Mouse (Mus musculus): ENCODE results near the gene Fut2. TPM values are rescaled to one million over a fixed set of nuclear protein-coding genes. Genes with fewer than 3 reads are reported as not detected.

Gene Fut2
- polyA plus RNA-seq, 1 experiment from 2014 or later: 0.56 TPM

GRCm38 (mm10) chr7:45646671-45647070 lies 19.5 kb downstream of the Fut2 start:
- no peak overlapping the region for H3K4me2 ChIP-seq
- no peaks in the 10 kb centered on the region for H3K36me3 ChIP-seq (ENCODE audit: control insufficient read depth, insufficient read depth, low read length)
- H3K27ac ChIP-seq (ENCODE audit: low read depth, low read length): no peak overlapping the region
- no peak overlapping the region for H3K4me3 ChIP-seq (ENCODE audit: low read depth, low read length)
- H3K9me3 ChIP-seq (replicated peaks; ENCODE audit: control insufficient read depth, low read length): no peaks in the 10 kb centered on the region
- H3K4me1 ChIP-seq (ENCODE audit: control insufficient read depth, insufficient read depth, low read length): peaks cover 21% of the 10 kb centered on the region
- ATAC-seq (replicated peaks; ENCODE audit: insufficient number of reproducible peaks, low FRiP score, low TSS enrichment): no peak
- H3K27me3 ChIP-seq (ENCODE audit: control insufficient read depth, insufficient read depth, low read length): no peaks in the 10 kb centered on the region; the same call in 1 of the 2 replicates
- no peak overlapping the region for H3K9ac ChIP-seq (ENCODE audit: low read depth, low read length)
- WGBS (ENCODE audit: insufficient replicate concordance): 73% methylated on average over 4 of the region's 4 CpGs

- Histone ChIP-seq H3K27ac (ENCODE audit: low read depth, low read length) (no peak overlapping the region), H3K4me3 (ENCODE audit: low read depth, low read length) (no peak overlapping the region), H3K27me3 (ENCODE audit: control insufficient read depth, insufficient read depth, low read length) (no peaks in the 10 kb centered on the region; the same call in 1 of the 2 replicates), H3K36me3 (ENCODE audit: control insufficient read depth, insufficient read depth, low read length) (no peaks in the 10 kb centered on the region), H3K9ac (ENCODE audit: low read depth, low read length) (no peak overlapping the region), H3K4me1 (ENCODE audit: control insufficient read depth, insufficient read depth, low read length) (peaks cover 30% of the 10 kb centered on the region), H3K4me2 (no peak overlapping the region), H3K9me3 (replicated peaks; ENCODE audit: control insufficient read depth, low read length) (no peaks in the 10 kb centered on the region)
- ATAC-seq (replicated peaks; ENCODE audit: insufficient number of reproducible peaks, low FRiP score, low TSS enrichment): no peak
- WGBS (ENCODE audit: insufficient replicate concordance): 78% methylated on average over 7 of the region's 7 CpGs
These were observed 20.6 kb downstream of the Fut2 start for GRCm38 (mm10) chr7:45645591-45645971.

- no peak overlapping the region for H3K27ac ChIP-seq (ENCODE audit: low read depth, low read length)
- H3K27me3 ChIP-seq (ENCODE audit: control insufficient read depth, insufficient read depth, low read length): no peaks in the 10 kb centered on the region; the same call in 1 of the 2 replicates
- ATAC-seq (replicated peaks; ENCODE audit: insufficient number of reproducible peaks, low FRiP score, low TSS enrichment): no peak
- no peaks in the 10 kb centered on the region for H3K9me3 ChIP-seq (replicated peaks; ENCODE audit: control insufficient read depth, low read length)
- WGBS (ENCODE audit: insufficient replicate concordance): 51% methylated on average over 6 of the region's 6 CpGs
- H3K9ac ChIP-seq (ENCODE audit: low read depth, low read length): no peak overlapping the region
- no peak overlapping the region for H3K4me3 ChIP-seq (ENCODE audit: low read depth, low read length)
- H3K4me1 ChIP-seq (ENCODE audit: control insufficient read depth, insufficient read depth, low read length): peaks cover 31% of the 10 kb centered on the region
- H3K36me3 ChIP-seq (ENCODE audit: control insufficient read depth, insufficient read depth, low read length): no peaks in the 10 kb centered on the region
- H3K4me2 ChIP-seq: peak overlapping the region; percentile 76
These were observed 21.2 kb downstream of the Fut2 start for GRCm38 (mm10) chr7:45644872-45645590.

GRCm38 (mm10) chr7:45644183-45644582 lies 22.0 kb downstream of the Fut2 start:
- no peak for ATAC-seq (replicated peaks; ENCODE audit: insufficient number of reproducible peaks, low FRiP score, low TSS enrichment)
- Histone ChIP-seq H3K4me3 (ENCODE audit: low read depth, low read length) (peak overlapping the region; percentile 42), H3K9ac (ENCODE audit: low read depth, low read length) (peak overlapping the region; percentile 0; the same call in 1 of the 2 replicates), H3K4me2 (peak overlapping the region; percentile 76), H3K9me3 (replicated peaks; ENCODE audit: control insufficient read depth, low read length) (no peaks in the 10 kb centered on the region), H3K27me3 (ENCODE audit: control insufficient read depth, insufficient read depth, low read length) (no peaks in the 10 kb centered on the region; the same call in 1 of the 2 replicates), H3K27ac (ENCODE audit: low read depth, low read length) (peak overlapping the region; percentile 30; the same call in 1 of the 2 replicates), H3K4me1 (ENCODE audit: control insufficient read depth, insufficient read depth, low read length) (peaks cover 31% of the 10 kb centered on the region), H3K36me3 (ENCODE audit: control insufficient read depth, insufficient read depth, low read length) (no peaks in the 10 kb centered on the region)
- WGBS (ENCODE audit: insufficient replicate concordance): 10% methylated on average over 18 of the region's 18 CpGs

- ATAC-seq (replicated peaks; ENCODE audit: insufficient number of reproducible peaks, low FRiP score, low TSS enrichment): peak; percentile 86
- WGBS (ENCODE audit: insufficient replicate concordance): 4% methylated on average over 28 of the region's 28 CpGs
- Histone ChIP-seq H3K4me3 (ENCODE audit: low read depth, low read length) (peak overlapping the region; percentile 42), H3K27ac (ENCODE audit: low read depth, low read length) (peak overlapping the region; percentile 58), H3K9me3 (replicated peaks; ENCODE audit: control insufficient read depth, low read length) (no peaks in the 10 kb centered on the region), H3K36me3 (ENCODE audit: control insufficient read depth, insufficient read depth, low read length) (no peaks in the 10 kb centered on the region), H3K9ac (ENCODE audit: low read depth, low read length) (peak overlapping the region; percentile 80), H3K27me3 (ENCODE audit: control insufficient read depth, insufficient read depth, low read length) (no peaks in the 10 kb centered on the region; the same call in 1 of the 2 replicates), H3K4me1 (ENCODE audit: control insufficient read depth, insufficient read depth, low read length) (peaks cover 27% of the 10 kb centered on the region), H3K4me2 (peak overlapping the region; percentile 76)
These were observed 22.6 kb downstream of the Fut2 start for GRCm38 (mm10) chr7:45643441-45644178.

GRCm38 (mm10) chr7:45642503-45643255 lies 23.5 kb downstream of the Fut2 start:
- Histone ChIP-seq H3K4me1 (ENCODE audit: control insufficient read depth, insufficient read depth, low read length) (peaks cover 30% of the 10 kb centered on the region), H3K27ac (ENCODE audit: low read depth, low read length) (peak overlapping the region; percentile 58), H3K36me3 (ENCODE audit: control insufficient read depth, insufficient read depth, low read length) (no peaks in the 10 kb centered on the region), H3K4me2 (peak overlapping the region; percentile 76), H3K9me3 (replicated peaks; ENCODE audit: control insufficient read depth, low read length) (no peaks in the 10 kb centered on the region), H3K9ac (ENCODE audit: low read depth, low read length) (peak overlapping the region; percentile 80), H3K27me3 (ENCODE audit: control insufficient read depth, insufficient read depth, low read length) (no peaks in the 10 kb centered on the region; the same call in 1 of the 2 replicates), H3K4me3 (ENCODE audit: low read depth, low read length) (peak overlapping the region; percentile 42)
- no peak for ATAC-seq (replicated peaks; ENCODE audit: insufficient number of reproducible peaks, low FRiP score, low TSS enrichment)
- WGBS (ENCODE audit: insufficient replicate concordance): 40% methylated on average over 16 of the region's 16 CpGs

- no peaks in the 10 kb centered on the region for H3K9me3 ChIP-seq (replicated peaks; ENCODE audit: control insufficient read depth, low read length)
- ATAC-seq (replicated peaks; ENCODE audit: insufficient number of reproducible peaks, low FRiP score, low TSS enrichment): no peak
- H3K4me2 ChIP-seq: no peak overlapping the region; the same call in 1 of the 2 replicates
- H3K9ac ChIP-seq (ENCODE audit: low read depth, low read length): 0 out of 2 replicates have a peak overlapping the region, but pooled peaks have one; percentile 16
- H3K36me3 ChIP-seq (ENCODE audit: control insufficient read depth, insufficient read depth, low read length): no peaks in the 10 kb centered on the region
- H3K27ac ChIP-seq (ENCODE audit: low read depth, low read length): no peak overlapping the region
- H3K27me3 ChIP-seq (ENCODE audit: control insufficient read depth, insufficient read depth, low read length): no peaks in the 10 kb centered on the region; the same call in 1 of the 2 replicates
- 74% methylated on average over 5 of the region's 5 CpGs for WGBS (ENCODE audit: insufficient replicate concordance)
- H3K4me3 ChIP-seq (ENCODE audit: low read depth, low read length): no peak overlapping the region
- H3K4me1 ChIP-seq (ENCODE audit: control insufficient read depth, insufficient read depth, low read length): peaks cover 30% of the 10 kb centered on the region
These were observed 24.1 kb downstream of the Fut2 start for GRCm38 (mm10) chr7:45642083-45642482.

GRCm38 (mm10) chr7:45641391-45642040 lies 24.7 kb downstream of the Fut2 start:
- ATAC-seq (replicated peaks; ENCODE audit: insufficient number of reproducible peaks, low FRiP score, low TSS enrichment): no peak

More at GRCm38 (mm10) chr7:45641391-45642040, 24.7 kb downstream of the Fut2 start:
- Histone ChIP-seq H3K27ac (ENCODE audit: low read depth, low read length) (no peak overlapping the region), H3K4me1 (ENCODE audit: control insufficient read depth, insufficient read depth, low read length) (peaks cover 30% of the 10 kb centered on the region), H3K9ac (ENCODE audit: low read depth, low read length) (no peak overlapping the region), H3K4me3 (ENCODE audit: low read depth, low read length) (0 out of 2 replicates have a peak overlapping the region, but pooled peaks have one; percentile 3), H3K4me2 (peak overlapping the region; percentile 1; the same call in 1 of the 2 replicates), H3K27me3 (ENCODE audit: control insufficient read depth, insufficient read depth, low read length) (no peaks in the 10 kb centered on the region; the same call in 1 of the 2 replicates), H3K9me3 (replicated peaks; ENCODE audit: control insufficient read depth, low read length) (no peaks in the 10 kb centered on the region), H3K36me3 (ENCODE audit: control insufficient read depth, insufficient read depth, low read length) (0 out of 2 replicates have a peak, but pooled peaks cover 3% of the 10 kb centered on the region)
- 54% methylated on average over 16 of the region's 17 CpGs for WGBS (ENCODE audit: insufficient replicate concordance)

Data from heart, embryonic 11.5 days (tissue).